Mouse (Mus musculus) cerebellum, postnatal 4 days (tissue): Measurements from ENCODE around the gene Crxos.

Experiments
- DNase-seq, 2 experiments: peaks; one replicate each; pipeline ENCODE4 v3.0.0; 2022; ENCODE audit warnings: low spot score in 2 of 2, mixed read lengths in 1 of 2

Gene Crxos

GRCm38 (mm10) chr7:15921796-15922195, 39.4 kb downstream of the Crxos start:
- no peak for DNase-seq

- peak; percentile 79 to 90 for DNase-seq
These were observed 39.9 kb downstream of the Crxos start, which contains the start of gene Selenow for GRCm38 (mm10) chr7:15922220-15922773. Gene Selenow, minus strand, starts transcription at chr7:15922402.

- no peak for DNase-seq
These were observed 47.5 kb downstream of the Crxos start for GRCm38 (mm10) chr7:15929910-15930309.

- DNase-seq = no peak
These were observed 48.1 kb downstream of the Crxos start for GRCm38 (mm10) chr7:15930543-15930942.

- no peak for DNase-seq
These were observed 49.2 kb downstream of the Crxos start for GRCm38 (mm10) chr7:15931635-15932034.

- DNase-seq = no peak
These were observed 51.3 kb downstream of the Crxos start for GRCm38 (mm10) chr7:15933437-15934359.

GRCm38 (mm10) chr7:15937491-15937890, 55.1 kb downstream of the Crxos start:
- DNase-seq = no peak

- DNase-seq = no peak
These were observed 56.2 kb downstream of the Crxos start for GRCm38 (mm10) chr7:15938621-15939020.

GRCm38 (mm10) chr7:15944311-15944710, 61.9 kb downstream of the Crxos start:
- DNase-seq = no peak

- no peak for DNase-seq
These were observed 62.8 kb downstream of the Crxos start for GRCm38 (mm10) chr7:15945211-15945610.

- DNase-seq = peak; percentile 57 to 88
These were observed 63.5 kb downstream of the Crxos start, which contains the start of gene Nop53 for GRCm38 (mm10) chr7:15945721-15946536. Gene Nop53, minus strand, starts transcription at chr7:15946074.

GRCm38 (mm10) chr7:15947653-15948260, 65.3 kb downstream of the Crxos start:
- no peak for DNase-seq

- peak in 1 of 2 experiments; percentile 63 for DNase-seq
These were observed 66.0 kb downstream of the Crxos start for GRCm38 (mm10) chr7:15948381-15948941.

GRCm38 (mm10) chr7:15949216-15949790, 66.9 kb downstream of the Crxos start:
- DNase-seq = no peak

- DNase-seq = no peak
These were observed 67.6 kb downstream of the Crxos start for GRCm38 (mm10) chr7:15950008-15950407.

GRCm38 (mm10) chr7:15952416-15952815, 70.0 kb downstream of the Crxos start:
- DNase-seq = no peak
